ENCODE assay signal across 1 mouse cellular context in genomic region chr11:102040646-102041045, GRCm38 (mm10).
TF ChIP-seq lines count a peak whose summit lies in the region.

No protein-coding gene starts in this region.

TF ChIP-seq in CH12.LX, 34 proteins besides CTCF, POLR2A, EP300 and RAD21:
- TF ChIP-seq ETS1 (conservative IDR thresholded peaks at IDR 0.05; ENCODE audit: low read depth, low read length) = no peak
- no peak for TF ChIP-seq NRF1 (IDR thresholded peaks at IDR 0.05; ENCODE audit: low read depth, low read length)
